Mouse (Mus musculus) small intestine, adult 2 months (tissue): ENCODE measurements around the gene Usp42.

Source experiments
- CTCF ChIP-seq: fragments of 200-500 bp; IDR thresholded peaks from 2 replicates; pipeline ENCODE4 v1.5.1; 2012; ENCODE audit warnings: low read depth, mild to moderate bottlenecking, control low read depth, inconsistent platforms, low read length, moderate library complexity, mixed read lengths; ENCODE audit not compliant: insufficient replicate concordance, insufficient read length; ENCODE audit errors: extremely low read depth
- POLR2A ChIP-seq: fragments of 200-500 bp; IDR thresholded peaks from 2 replicates; pipeline ENCODE4 v1.6.1; 2012; ENCODE audit warnings: low read depth, mild to moderate bottlenecking, control low read depth, inconsistent platforms, low read length, moderate library complexity

DNA sequence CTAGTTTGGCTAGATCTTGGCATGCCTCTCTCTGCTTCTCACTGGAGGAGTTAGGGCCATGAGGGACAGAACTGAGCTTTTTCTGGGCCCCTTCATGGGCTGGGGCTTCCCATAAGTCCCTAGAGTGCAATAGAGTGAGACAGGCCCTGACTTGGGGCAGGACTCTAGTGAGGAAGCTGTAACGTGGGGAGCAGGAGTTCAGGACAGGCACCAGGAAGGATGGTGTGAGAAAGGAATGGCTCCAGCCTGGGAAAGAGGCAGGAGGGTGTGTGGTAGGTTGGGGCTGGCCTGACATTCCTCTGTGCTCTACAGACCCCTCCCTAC, 26.5 kb downstream of the Usp42 start:
- TF ChIP-seq POLR2A (no peak), CTCF (no peak)
